Mouse (Mus musculus): ENCODE data around the gene Cox5b. TPM values are rescaled to one million over a fixed set of nuclear protein-coding genes. Genes with fewer than 3 reads are reported as not detected.

The Cox5b gene
- total RNA-seq (2023): 205 to 232 TPM (median 225 TPM) in 4 replicates

DNA sequence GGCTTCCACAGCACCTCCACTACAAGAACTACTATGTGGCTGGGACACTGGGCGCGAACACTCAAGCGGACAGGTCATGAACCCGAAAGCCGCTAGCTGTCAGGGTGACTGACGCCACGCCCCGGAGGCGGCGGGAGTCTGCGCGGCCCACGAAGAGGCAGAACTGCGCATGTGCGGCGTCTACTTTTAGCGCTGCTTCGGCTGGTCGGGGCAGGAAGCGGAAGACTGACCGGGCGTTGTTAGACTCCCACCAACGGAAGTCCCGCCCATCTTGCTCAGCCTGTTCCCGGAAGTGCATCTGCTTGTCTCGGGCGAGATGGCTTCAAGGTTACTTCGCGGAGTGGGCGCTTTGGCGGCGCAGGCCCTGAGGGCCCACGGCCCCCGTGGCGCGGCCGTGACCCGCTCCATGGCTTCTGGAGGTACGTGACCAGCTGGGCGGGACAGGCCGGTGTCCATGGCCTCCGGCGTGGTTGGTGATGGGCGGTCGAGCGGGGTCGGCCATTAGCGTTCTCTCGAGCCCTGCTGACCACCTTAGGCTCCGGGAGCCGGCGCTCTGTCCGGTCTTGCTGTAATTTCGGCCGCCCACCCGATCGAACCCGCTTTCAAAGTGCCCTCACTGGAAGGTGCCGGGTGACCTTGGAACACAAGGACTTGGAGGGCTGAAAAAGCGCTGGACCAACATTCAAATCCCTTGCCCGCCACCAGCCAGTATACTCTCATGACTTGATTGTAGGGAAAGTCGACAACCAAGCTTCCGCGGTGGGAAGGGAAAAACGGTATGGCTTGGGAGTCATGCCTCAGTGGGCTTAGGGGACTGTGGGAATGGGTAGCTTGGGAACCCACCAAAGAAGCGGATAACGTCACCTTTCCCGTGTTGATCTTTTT lies at the start of gene Cox5b:
TSS of gene Cox5b (plus strand) at position 179 of the 885 bp plus-strand sequence.

DNA sequence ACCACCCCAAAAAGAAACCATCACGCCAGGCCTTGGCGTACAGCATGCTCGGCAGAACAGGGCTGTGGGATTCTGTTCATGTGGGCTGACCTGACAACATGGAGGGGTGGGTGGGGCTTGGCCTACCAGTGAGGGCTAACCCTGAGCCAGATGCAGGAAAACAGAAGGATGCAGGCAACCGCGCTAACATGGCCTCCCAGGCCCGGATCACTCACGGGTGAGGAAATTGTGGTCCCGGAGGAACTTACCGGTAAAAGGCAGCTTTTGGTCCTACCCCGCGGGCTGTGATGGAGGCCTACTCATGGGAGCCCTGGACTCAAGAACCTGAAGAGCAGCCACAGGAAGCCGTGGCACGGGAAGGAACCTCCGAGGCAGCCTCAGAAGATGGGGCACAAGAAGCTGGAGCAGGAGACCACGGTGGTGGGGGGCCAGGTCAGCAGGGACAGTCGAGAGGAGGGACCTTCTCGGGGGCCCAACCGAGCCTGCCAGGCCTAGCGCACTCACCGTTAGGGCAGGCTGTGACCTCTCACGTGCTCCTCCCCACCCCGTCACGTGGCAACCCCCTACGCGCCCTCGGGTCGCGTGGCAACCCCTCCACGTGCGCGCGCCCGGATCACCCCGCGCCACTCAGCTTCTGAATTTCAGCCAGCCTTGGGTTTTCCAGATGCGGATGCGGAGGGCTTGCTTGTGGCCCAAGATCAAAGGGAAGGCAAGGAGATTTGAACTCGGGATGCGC lies 8.5 kb upstream of the Cox5b start, which contains the start of gene Fam178b:
TSS of gene Fam178b (minus strand) at position 564 of the 736 bp plus-strand sequence.

DNA sequence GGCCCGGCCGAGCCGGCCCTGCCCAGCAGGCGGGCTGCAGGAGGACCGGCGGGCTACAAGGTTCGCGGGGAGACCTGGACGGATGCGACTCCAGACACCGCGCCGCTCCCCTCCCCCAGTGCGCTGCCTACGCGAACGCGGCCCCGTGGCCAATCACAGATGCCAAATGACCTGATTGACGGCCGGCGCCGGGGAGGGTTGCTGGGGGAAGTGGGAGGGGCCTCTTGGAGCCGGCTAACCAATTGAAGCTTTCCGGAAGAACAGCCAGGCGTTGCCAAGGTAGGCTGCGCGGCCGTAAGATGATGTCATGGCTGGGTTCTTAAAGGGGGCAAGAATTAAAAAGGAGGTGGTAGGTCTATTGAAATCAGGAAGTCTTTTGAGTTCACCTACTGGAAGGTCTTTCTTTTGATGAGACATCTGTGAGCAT lies 18.6 kb downstream of the Cox5b start, which contains the start of gene 4933424G06Rik:
TSS of gene 4933424G06Rik (plus strand) at position 296 of the 427 bp plus-strand sequence.

DNA sequence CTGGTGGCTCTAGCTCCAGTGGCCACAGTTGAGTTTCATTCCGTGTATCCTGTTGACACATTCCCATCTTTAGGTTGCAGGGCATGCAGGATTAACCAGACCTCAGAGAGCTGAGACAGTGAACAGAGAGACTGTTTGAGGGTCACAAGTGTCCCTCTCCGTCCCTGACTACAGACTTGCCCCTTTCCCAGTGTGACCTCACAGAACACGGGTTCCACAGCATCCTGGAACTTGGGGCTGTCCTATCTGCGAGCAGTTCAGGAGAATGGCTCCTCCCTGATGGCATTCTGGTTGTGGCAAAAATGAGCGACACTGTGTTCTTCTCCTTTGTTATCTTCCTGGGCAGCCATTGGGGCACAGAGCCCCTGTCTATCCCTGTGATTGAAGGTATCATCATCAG lies 23.1 kb downstream of the Cox5b start, which contains the start of gene Actr1b:
TSS of gene Actr1b (minus strand) at position 112 of the 400 bp plus-strand sequence.

Other genes with a start within 250 kb of the Cox5b start
- 24.6 to 28.0 TPM (median 27.5 TPM) in 4 replicates for gene Lman2l, start 246.2 kb upstream of the Cox5b start, total RNA-seq (2023)
- 22.1 to 25.6 TPM (median 23.2 TPM) in 4 replicates for gene Cnnm4, start 219.8 kb upstream of the Cox5b start, total RNA-seq (2023)
- gene Cnnm3, start 179.6 kb upstream of the Cox5b start, total RNA-seq (2023): 24.6 to 31.6 TPM (median 27.0 TPM) in 4 replicates
- 17.2 to 24.3 TPM (median 21.7 TPM) in 4 replicates for gene Ankrd23, start 154.6 kb upstream of the Cox5b start, total RNA-seq (2023)
- gene Gm42417, start 152.0 kb upstream of the Cox5b start, total RNA-seq (2023): not detected in 4 replicates
- gene Ankrd39, start 144.0 kb upstream of the Cox5b start, total RNA-seq (2023): 14.3 to 19.2 TPM (median 17.0 TPM) in 4 replicates
- 0.55 to 1.1 TPM in 2 of 4 replicates, not detected in the others for gene Sema4c, start 133.1 kb upstream of the Cox5b start, total RNA-seq (2023)
- gene Fam178b, start 8.3 kb upstream of the Cox5b start, total RNA-seq (2023): not detected in 4 replicates
- not detected in 4 replicates for gene 4933424G06Rik, start 18.7 kb downstream of the Cox5b start, total RNA-seq (2023)
- gene Actr1b, start 23.0 kb downstream of the Cox5b start, total RNA-seq (2023): 83.5 to 93.5 TPM (median 87.6 TPM) in 4 replicates
- gene Zap70, start 70.3 kb downstream of the Cox5b start, total RNA-seq (2023): 2.7 to 4.2 TPM (median 3.2 TPM) in 4 replicates

Measured in B cell, adult 62 days (primary cell).